Mouse (Mus musculus): Measurements from ENCODE around the gene Pdzd9. TPM values are rescaled to one million over a fixed set of nuclear protein-coding genes. Genes with fewer than 3 reads are reported as not detected.

Pdzd9 gene
- polyA plus RNA-seq, 1 experiment from 2014 or later = 0.09 TPM

DNA sequence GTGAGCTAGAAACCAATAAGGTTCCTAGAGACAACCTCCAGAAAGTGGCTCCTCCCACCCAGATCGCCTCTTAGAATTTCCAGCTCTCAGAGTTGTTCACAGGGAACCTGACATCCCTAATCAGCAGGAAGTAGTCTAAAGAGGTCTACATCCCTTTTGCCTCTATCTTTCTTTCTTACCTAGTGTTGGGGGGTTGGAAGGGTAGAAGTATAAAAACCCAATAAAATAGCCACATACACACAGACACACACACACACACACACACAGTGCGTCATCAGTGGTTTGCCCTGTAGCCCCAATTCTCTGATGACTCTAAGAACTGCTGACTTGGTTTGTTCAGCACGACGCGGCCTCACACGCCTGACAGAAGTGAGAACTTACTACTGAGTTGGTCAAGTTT lies 29.4 kb upstream of the Pdzd9 start:
- Histone ChIP-seq H3K27me3 (ENCODE audit: insufficient read depth, low read length) (no peaks in the 10 kb centered on the region), H3K27ac (ENCODE audit: low read depth) (no peak overlapping the region), H3K9me3 (ENCODE audit: low read length) (no peaks in the 10 kb centered on the region), H3K4me2 (ENCODE audit: low read depth, low read length) (no peak overlapping the region), H3K4me3 (ENCODE audit: low read depth, low read length) (no peak overlapping the region), H3K9ac (replicated peaks) (no peak overlapping the region), H3K36me3 (replicated peaks; ENCODE audit: insufficient read depth, low read length) (no peaks in the 10 kb centered on the region), H3K4me1 (ENCODE audit: insufficient read depth) (no peaks in the 10 kb centered on the region; the same call in 1 of the 2 replicates)
- 74% methylated on average over 6 of the region's 6 CpGs for WGBS (ENCODE audit: insufficient replicate concordance)
- no peak for TF ChIP-seq CTCF (IDR thresholded peaks at IDR 0.05; ENCODE audit: low read depth)
- no peak for TF ChIP-seq EP300 (IDR thresholded peaks at IDR 0.05; ENCODE audit: low read depth)
- ATAC-seq (no peak), DNase-seq (no peak)

DNA sequence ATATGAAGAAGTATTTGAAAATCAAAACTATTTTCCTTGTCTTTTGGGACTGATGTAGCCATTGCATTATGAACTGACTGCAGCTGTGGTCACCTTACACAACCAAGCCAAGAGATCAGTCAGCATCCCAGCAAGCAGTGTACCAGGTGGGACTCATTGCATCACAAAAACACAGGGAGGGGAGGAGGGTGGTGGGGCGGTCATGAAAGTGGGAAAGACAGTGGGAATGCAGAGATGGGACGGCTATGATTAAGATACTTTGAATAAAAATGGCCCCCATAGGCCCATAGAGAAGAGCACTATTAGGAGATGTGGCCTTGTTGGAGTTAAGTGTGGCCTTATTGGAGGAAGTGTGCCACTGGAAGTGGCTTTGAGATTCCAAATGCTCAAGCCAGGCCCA lies 26.2 kb upstream of the Pdzd9 start:
- ATAC-seq = no peak

DNA sequence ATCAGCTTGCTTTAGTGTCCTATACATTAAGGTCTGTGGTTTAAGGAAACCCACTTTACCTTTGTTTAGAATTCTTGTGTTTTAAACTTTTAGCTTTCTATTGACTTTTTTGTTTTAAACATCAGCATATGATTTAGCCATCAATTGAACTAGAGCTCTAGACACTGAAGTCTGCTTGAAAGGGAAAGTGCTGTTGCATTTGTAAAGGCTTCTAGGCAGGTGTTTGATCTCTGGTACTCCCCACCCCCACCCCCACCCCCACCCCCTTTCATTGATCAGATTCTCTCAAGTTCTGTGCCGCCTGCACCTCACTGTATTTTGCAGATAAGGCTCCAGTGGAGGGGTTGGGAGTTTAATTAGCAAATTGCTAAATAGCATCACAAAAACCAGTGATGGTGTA lies 25.5 kb upstream of the Pdzd9 start:
- 50% methylated on average over 1 of the region's 1 CpGs for WGBS (ENCODE audit: insufficient replicate concordance)

More for the DNA sequence above, 26.2 kb upstream of the Pdzd9 start:
- Histone ChIP-seq H3K4me1 (ENCODE audit: insufficient read depth) (no peaks in the 10 kb centered on the region; the same call in 1 of the 2 replicates), H3K4me3 (ENCODE audit: low read depth, low read length) (no peak overlapping the region), H3K36me3 (replicated peaks; ENCODE audit: insufficient read depth, low read length) (0 out of 2 replicates have a peak, but pooled peaks cover 7% of the 10 kb centered on the region), H3K9ac (replicated peaks) (no peak overlapping the region), H3K9me3 (ENCODE audit: low read length) (no peaks in the 10 kb centered on the region), H3K27ac (ENCODE audit: low read depth) (no peak overlapping the region), H3K4me2 (ENCODE audit: low read depth, low read length) (no peak overlapping the region), H3K27me3 (ENCODE audit: insufficient read depth, low read length) (no peaks in the 10 kb centered on the region)
- DNase-seq = no peak
- TF ChIP-seq CTCF (IDR thresholded peaks at IDR 0.05; ENCODE audit: low read depth) = no peak
- no peak for TF ChIP-seq EP300 (IDR thresholded peaks at IDR 0.05; ENCODE audit: low read depth)
- WGBS (ENCODE audit: insufficient replicate concordance) = 86% methylated on average over 2 of the region's 2 CpGs

DNA sequence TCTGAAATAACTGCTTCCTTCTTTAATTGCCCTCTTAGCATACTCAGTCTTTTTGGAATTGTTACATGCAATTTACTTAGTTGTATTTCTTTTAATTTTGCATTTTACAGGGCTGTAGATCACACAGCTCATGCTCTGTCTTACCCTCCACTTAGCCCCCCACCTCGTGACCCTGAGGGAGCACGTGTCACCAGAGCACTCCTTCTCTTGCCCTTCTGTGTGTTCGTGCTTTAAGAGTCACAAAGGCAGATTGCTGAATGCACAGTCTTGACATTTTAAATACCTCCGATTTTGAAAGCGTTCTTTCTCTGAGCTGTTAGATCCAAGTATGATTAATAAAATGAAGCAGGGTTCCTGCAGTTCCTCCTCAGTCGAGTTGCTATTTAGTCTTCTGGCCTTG lies 25.1 kb upstream of the Pdzd9 start:
- Histone ChIP-seq H3K36me3 (replicated peaks; ENCODE audit: insufficient read depth, low read length) (0 out of 2 replicates have a peak, but pooled peaks cover 8% of the 10 kb centered on the region), H3K27me3 (ENCODE audit: insufficient read depth, low read length) (no peaks in the 10 kb centered on the region), H3K4me3 (ENCODE audit: low read depth, low read length) (no peak overlapping the region), H3K9me3 (ENCODE audit: low read length) (no peaks in the 10 kb centered on the region), H3K27ac (ENCODE audit: low read depth) (no peak overlapping the region), H3K4me2 (ENCODE audit: low read depth, low read length) (no peak overlapping the region), H3K4me1 (ENCODE audit: insufficient read depth) (no peaks in the 10 kb centered on the region; the same call in 1 of the 2 replicates), H3K9ac (replicated peaks) (no peak overlapping the region)
- DNase-seq (no peak), ATAC-seq (no peak)
- TF ChIP-seq CTCF (IDR thresholded peaks at IDR 0.05; ENCODE audit: low read depth) (no peak), EP300 (IDR thresholded peaks at IDR 0.05; ENCODE audit: low read depth) (no peak)
- WGBS (ENCODE audit: insufficient replicate concordance) = 64% methylated on average over 6 of the region's 6 CpGs

More for the DNA sequence above, 25.5 kb upstream of the Pdzd9 start:
- no peaks in the 10 kb centered on the region; the same call in 1 of the 2 replicates for H3K4me1 ChIP-seq (ENCODE audit: insufficient read depth)
- H3K36me3 ChIP-seq (replicated peaks; ENCODE audit: insufficient read depth, low read length) = 0 out of 2 replicates have a peak, but pooled peaks cover 8% of the 10 kb centered on the region
- H3K4me2 ChIP-seq (ENCODE audit: low read depth, low read length) = no peak overlapping the region
- H3K27ac ChIP-seq (ENCODE audit: low read depth) = no peak overlapping the region
- H3K4me3 ChIP-seq (ENCODE audit: low read depth, low read length) = no peak overlapping the region
- ATAC-seq = no peak
- no peak for DNase-seq
- no peaks in the 10 kb centered on the region for H3K9me3 ChIP-seq (ENCODE audit: low read length)
- no peak overlapping the region for H3K9ac ChIP-seq (replicated peaks)
- no peaks in the 10 kb centered on the region for H3K27me3 ChIP-seq (ENCODE audit: insufficient read depth, low read length)
- TF ChIP-seq EP300 (IDR thresholded peaks at IDR 0.05; ENCODE audit: low read depth) (no peak), CTCF (IDR thresholded peaks at IDR 0.05; ENCODE audit: low read depth) (no peak)

DNA sequence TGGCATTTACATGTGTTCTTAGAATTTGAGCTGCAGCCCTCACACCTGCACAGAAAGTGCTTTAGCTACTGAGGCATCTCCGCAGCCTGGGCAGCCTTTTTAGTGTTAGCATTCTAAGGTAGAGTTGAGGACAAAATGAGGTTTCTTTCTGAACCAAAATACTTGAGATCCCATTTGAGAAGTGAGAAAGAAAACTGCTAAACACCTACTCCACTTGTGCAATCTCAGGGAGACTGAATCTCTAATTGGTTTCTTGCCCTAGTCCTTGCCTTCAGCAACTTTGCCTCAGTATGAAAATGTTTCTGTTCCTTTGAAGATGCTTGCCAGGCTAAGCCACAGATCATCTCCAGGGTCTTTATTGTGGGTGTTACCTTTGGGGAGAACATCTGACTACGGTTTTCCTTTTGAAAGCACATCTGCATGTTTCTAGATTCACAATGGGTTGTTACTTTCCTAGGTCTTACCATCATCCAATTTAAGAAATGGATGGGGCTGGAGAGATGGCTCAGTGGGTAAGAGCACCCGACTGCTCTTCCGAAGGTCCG lies 23.8 kb upstream of the Pdzd9 start:
- H3K4me2 ChIP-seq (ENCODE audit: low read depth, low read length) = no peak overlapping the region
- no peaks in the 10 kb centered on the region; the same call in 1 of the 2 replicates for H3K4me1 ChIP-seq (ENCODE audit: insufficient read depth)
- peaks cover 11% of the 10 kb centered on the region; the same call in 1 of the 2 replicates for H3K36me3 ChIP-seq (replicated peaks; ENCODE audit: insufficient read depth, low read length)
- no peak for DNase-seq
- H3K4me3 ChIP-seq (ENCODE audit: low read depth, low read length) = no peak overlapping the region
- no peaks in the 10 kb centered on the region for H3K9me3 ChIP-seq (ENCODE audit: low read length)
- 88% methylated on average over 5 of the region's 5 CpGs for WGBS (ENCODE audit: insufficient replicate concordance)
- no peak overlapping the region for H3K9ac ChIP-seq (replicated peaks)
- no peak for TF ChIP-seq CTCF (IDR thresholded peaks at IDR 0.05; ENCODE audit: low read depth)
- no peak for TF ChIP-seq EP300 (IDR thresholded peaks at IDR 0.05; ENCODE audit: low read depth)
- no peak overlapping the region for H3K27ac ChIP-seq (ENCODE audit: low read depth)
- no peak for ATAC-seq
- no peaks in the 10 kb centered on the region for H3K27me3 ChIP-seq (ENCODE audit: insufficient read depth, low read length)

DNA sequence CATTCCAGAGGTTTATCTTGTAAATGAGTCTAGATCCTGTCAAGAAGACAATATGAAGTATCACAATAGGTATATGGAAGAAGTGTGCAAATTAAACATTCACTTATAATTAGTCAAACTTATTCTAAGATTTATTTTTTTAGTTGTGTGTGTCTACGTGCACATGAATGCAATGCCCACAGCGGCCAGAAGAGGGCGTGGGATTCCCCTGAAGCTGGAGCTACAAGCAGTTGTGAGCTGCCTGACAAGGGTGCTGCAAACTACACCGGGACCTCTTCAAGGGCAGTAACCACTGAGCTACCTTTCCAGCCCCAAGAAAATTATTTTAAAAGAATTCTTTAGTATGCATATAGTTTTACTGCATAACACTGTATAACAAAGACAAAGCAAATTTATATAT lies 20.5 kb upstream of the Pdzd9 start:
- Histone ChIP-seq H3K27me3 (ENCODE audit: insufficient read depth, low read length) (no peaks in the 10 kb centered on the region), H3K27ac (ENCODE audit: low read depth) (no peak overlapping the region), H3K4me2 (ENCODE audit: low read depth, low read length) (no peak overlapping the region), H3K9ac (replicated peaks) (no peak overlapping the region), H3K9me3 (ENCODE audit: low read length) (no peaks in the 10 kb centered on the region), H3K4me1 (ENCODE audit: insufficient read depth) (peaks cover 3% of the 10 kb centered on the region), H3K4me3 (ENCODE audit: low read depth, low read length) (no peak overlapping the region), H3K36me3 (replicated peaks; ENCODE audit: insufficient read depth, low read length) (peaks cover 11% of the 10 kb centered on the region; the same call in 1 of the 2 replicates)
- no peak for ATAC-seq
- WGBS (ENCODE audit: insufficient replicate concordance) = 79% methylated on average over 4 of the region's 4 CpGs
- peak; percentile 33 for DNase-seq
- peak; percentile 52 for TF ChIP-seq CTCF (IDR thresholded peaks at IDR 0.05; ENCODE audit: low read depth)
- no peak for TF ChIP-seq EP300 (IDR thresholded peaks at IDR 0.05; ENCODE audit: low read depth)

Measured in liver, postnatal 0 days (tissue).